Mouse (Mus musculus) cerebellum, postnatal 25 days (tissue): ENCODE data around the gene Ndel1.

Experiments
- DNase-seq, 2 experiments: peaks; one replicate each; pipeline ENCODE4 v3.0.0; 2021; ENCODE audit warnings: mixed read lengths in 2 of 2

Ndel1 gene

DNA sequence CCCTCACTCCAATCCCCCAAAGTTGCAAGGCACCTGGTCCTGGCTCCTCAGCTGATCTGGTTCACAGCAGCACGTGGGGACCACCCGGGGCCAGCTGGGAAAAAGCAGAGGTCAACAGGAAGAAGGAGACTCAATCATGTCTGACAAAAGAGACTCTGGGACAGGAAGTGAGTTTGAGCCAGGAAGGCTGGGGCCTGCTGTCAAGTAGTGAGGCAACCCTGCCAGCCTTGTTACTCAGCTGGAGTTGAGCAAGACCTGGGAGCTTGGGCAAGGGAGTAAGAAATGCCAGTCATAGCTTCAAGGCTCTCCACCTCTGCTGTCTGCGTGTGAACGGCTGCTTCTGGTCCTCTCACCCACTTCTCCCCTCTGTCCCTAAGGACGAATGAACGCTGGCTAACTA, at the start of gene Ndel1:
Ndel1 (minus strand) TSS at position 111 of the 400 bp plus-strand sequence.
- DNase-seq, result no peak

- DNase-seq, result no peak
These were observed 42.9 kb upstream of the Ndel1 start for GRCm38 (mm10) chr11:68914566-68914965.

DNA sequence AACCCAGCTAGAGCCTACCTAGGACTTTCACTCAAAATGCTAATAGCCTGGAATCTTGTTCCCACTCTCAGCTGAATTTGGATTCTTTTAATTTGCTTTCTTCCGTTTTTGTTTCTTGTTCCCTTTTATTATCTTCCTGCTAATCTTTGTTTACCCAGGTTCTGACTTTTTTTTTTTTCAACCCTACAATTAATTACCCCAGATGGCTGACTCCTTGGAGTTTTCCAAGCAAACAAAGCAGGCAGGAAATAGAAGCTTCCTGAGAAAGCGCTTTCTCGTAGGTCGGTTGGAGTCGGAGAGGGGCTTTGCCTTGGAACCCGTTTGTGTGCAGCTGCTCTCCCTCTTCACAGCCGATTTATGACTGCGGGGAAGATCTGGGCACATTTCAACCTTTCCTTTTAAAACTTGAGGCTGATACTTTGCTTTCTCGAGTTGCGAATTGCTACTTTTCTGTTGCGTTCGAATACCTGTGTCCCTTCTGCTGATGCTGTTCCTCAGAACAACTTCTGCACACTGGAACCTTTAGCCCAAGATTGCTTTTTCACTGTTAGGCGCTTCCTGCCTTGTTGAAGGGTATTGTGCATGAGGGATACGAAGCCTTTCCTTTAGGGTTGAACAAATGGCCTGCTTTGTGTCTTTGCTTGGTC, 40.0 kb upstream of the Ndel1 start:
- no peak for DNase-seq

DNA sequence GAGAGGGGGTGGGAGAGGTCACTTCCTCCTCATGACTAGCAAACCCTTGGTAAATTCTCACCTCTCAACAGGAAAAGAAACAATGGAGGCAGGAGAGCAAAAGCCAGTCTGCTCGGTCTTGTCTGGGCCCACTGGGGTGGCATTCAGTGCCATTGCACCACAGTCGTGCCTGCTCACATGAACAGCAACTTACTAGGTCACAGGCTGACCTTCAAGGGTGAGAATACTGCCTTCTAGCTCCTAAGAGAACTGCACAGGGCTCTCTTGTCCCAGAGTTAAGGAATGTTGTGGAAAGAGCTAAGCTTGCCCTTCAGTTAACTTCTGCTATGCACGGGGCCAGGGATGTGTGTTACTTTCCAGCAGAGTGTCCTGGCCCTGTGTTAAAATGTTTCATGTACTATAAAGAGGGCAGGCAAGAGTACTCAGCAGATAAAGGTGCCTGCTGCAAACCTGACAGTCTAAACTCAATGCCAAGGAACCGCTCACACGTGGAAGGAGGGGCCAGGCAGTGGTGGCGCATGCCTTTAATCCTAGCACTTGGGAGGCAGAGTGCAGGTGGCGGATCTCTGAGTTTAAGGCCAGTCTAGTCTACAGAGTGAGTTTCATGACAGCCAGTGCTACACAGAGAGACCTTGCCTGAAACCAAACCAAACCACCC, 37.3 kb upstream of the Ndel1 start:
- DNase-seq, result no peak

DNA sequence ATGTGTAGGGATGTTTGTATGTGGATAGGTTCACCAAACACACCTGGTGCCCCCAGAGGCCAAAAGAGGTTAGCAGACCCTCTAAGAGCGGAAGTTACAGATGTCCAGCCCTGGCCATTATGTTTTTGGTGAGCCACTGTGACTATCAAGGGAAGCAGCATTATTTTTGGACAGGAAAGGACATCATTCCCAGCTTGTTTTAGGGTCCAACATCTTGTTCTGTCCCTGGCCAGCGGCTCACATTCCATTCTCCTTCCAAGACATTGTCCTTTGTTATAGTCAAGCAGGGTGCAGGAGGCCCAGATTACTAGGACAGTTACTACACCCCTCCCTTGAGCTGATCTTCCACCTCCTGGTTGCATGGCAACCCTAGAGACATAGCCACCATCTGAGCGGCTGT, 35.6 kb upstream of the Ndel1 start:
- DNase-seq, result no peak

- DNase-seq, result no peak
These were observed 34.8 kb upstream of the Ndel1 start for GRCm38 (mm10) chr11:68906461-68906790.

GRCm38 (mm10) chr11:68905665-68906460, 34.2 kb upstream of the Ndel1 start:
- DNase-seq, result no peak

GRCm38 (mm10) chr11:68905138-68905531, 33.5 kb upstream of the Ndel1 start:
- DNase-seq, result peak in 1 of 2 experiments; percentile 17

- peak; percentile 70 to 82 for DNase-seq
These were observed 32.9 kb upstream of the Ndel1 start for GRCm38 (mm10) chr11:68904375-68905137.

GRCm38 (mm10) chr11:68903775-68904174, 32.1 kb upstream of the Ndel1 start:
- no peak for DNase-seq

- no peak for DNase-seq
These were observed 31.2 kb upstream of the Ndel1 start for GRCm38 (mm10) chr11:68902823-68903222.

DNA sequence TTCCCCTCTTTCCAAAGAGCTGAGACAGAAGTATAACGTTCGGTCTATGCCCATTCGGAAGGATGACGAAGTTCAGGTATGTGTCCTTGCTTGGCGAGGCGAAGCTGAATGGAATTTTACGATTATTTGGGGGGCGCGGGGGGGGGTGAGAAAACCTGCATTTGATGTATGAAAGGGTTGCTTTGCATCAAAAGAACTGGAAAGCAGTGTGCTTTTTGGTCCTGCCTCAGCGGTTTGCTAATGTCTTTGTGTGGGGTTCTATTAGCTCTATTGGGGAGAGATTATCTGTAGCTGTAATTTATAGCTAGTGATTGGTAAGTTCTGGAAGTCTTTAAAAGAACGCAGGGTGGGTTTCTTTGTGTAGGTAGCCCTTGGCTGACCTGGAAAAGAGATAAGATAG, 30.7 kb upstream of the Ndel1 start:
- DNase-seq, result no peak

GRCm38 (mm10) chr11:68902047-68902364, 30.3 kb upstream of the Ndel1 start:
- DNase-seq, result no peak

DNA sequence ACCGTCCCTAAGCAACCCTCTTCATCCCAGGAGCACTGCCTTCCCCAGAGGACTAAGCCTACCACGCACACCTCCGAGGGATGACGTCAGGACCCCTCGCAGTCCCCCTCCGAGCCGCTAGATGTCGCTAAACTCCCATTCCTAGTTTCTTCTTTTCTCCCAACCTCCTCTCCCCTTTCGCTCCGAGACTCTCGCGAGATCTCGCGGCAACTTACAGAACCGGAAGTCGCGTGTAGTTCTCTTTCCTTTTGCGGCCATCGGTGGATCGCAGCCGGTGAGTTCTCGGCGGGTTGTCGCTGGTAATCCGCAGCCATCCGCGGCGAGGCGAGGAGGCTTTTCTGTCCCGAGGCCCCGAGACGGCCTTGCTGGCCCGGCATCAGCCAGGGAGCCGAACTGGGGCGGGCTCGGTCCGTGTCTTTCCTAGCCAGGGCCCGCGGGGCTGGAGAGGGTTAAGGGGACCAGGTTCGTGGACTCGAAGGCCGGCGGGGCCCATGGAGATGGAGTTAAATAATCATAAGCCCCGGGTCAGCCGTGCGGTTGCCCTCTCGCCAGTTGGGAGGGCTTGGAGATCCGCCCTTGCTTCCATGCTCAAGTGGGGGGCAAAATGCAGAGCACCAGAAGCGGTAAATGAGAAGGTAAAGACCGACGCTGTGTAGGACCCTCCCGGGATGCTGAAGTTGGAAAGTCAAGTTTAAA, 29.8 kb upstream of the Ndel1 start, which contains the start of gene Rpl26:
Rpl26 (plus strand) TSS at position 233 of the 696 bp plus-strand sequence.
- DNase-seq, result peak; percentile 99 to 100

DNA sequence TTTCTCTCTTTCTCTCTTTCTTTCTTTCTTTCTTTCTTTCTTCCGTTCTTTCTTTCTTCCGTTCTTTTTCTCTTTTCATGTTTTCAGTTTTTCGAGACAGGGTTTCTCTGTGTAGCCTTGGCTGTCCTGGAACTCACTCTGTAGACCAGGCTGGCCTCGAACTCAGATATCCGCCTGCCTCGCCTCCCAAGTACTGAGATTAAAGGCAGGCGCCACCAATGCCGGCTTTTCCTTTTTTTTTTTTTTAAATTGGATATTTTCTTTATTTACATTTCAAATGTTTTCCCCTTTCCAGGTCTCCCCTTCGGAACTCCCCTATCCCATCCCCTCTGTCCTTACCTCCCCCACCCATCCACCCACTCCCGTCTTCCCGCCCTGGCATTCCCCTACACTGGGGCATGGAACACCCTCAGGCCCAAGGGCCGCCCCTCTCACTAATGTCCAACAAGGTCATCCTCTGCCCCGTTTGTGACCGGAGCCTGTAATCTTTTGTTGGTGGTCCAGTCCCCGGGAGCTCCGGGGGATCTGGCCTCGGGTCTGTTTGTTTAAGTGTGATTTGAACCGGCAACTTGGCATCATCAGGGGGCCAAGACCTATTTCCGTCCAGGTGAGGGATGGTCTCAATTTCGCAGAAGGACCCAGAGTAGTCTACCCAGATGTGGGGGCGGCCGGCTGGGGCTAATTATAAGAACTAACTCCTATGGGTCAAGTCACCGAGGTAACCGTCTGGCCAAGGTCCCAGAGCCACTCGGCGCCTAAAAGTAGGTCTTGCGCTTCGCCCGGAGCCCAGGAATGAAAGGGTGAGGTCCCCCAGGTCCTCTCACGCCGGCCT, 29.1 kb upstream of the Ndel1 start:
- no peak for DNase-seq

DNA sequence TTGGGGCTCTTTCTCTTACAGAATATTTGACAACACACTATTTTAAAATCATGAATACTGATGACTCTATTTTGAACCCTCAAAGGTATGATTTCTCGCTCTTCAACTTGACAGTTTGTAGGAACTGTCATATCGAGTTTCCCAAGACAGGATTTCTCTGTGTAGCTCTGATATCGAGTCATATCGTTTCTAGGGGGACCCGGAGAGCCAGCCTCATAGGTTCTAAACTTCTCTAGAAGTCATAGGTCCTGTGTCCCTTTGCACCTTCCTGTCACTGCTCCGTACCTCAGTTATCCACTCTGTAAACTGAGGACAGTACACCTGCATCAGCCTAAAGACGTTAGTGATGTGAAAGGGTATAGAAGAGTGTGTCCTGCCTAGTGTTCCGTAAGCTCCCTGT, 28.2 kb upstream of the Ndel1 start:
- DNase-seq, result no peak

DNA sequence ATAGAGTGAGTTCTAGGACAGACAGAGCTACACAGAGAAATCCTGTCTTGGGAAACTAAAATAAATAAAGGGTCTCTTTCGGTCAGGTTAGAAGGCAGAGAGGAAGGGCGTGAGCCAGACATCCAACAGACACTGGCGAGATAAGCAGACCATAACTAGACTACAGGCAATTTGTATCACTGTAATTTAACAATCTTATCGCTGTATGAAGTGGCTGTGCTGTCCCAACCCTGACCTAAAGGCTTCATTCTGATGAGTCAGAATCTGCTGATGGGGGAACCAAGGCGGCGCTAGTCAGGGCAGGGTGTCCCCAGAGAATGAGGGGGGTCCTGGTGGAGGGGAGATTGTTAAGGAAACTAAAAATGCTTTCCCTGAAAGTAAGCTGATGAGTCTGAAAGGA, 27.1 kb upstream of the Ndel1 start:
- no peak for DNase-seq

GRCm38 (mm10) chr11:68897838-68898237, 26.2 kb upstream of the Ndel1 start:
- no peak for DNase-seq

GRCm38 (mm10) chr11:68897120-68897519, 25.5 kb upstream of the Ndel1 start:
- peak; percentile 27 to 59 for DNase-seq

- DNase-seq, result no peak
These were observed 24.6 kb upstream of the Ndel1 start for GRCm38 (mm10) chr11:68896247-68896646.

DNA sequence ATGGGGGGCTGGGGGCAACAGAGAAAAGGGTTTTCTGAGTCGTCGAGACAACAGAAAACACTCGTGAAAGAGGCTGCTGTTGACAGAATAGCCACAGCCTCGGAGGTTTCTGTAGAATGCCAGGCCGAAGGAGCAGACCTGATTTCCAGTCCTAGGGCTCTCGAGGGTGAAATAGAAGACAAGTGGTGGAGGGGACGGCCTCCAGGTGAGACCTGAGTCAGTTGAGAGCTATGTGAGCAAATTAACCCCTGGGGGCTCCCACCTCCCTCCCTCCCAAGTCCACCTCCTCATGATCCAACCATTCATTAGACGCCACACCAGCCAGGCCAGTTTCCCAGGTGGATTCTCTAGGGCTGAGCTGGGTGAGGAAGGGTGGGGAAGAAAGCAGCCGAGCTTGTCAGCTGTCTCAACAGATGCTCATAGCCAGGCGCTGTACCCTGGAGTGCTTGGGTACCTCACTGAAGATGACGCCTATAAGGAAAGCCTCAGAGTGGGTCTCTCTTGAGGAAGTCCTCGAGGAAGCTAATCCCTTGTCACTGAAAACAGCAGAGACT, 22.3 kb upstream of the Ndel1 start:
- no peak for DNase-seq
